Mouse (Mus musculus) kidney, embryonic 14.5 days (tissue): Measurements from ENCODE around the gene Dram1. TPM values are rescaled to one million over a fixed set of nuclear protein-coding genes. Genes with fewer than 3 reads are reported as not detected.

Experiments
- ATAC-seq: fragments of 200-750 bp; cut with Nextera tagmentation; 2 replicates; pipeline ENCODE4 v1.8.0; 2017; ENCODE audit warnings: moderate number of reproducible peaks, mild to moderate bottlenecking, moderate TSS enrichment, moderate library complexity; ENCODE audit not compliant: low FRiP score, low TSS enrichment
- H3K27ac ChIP-seq: fragments of 300-500 bp; sonication (generic); 2 replicates; pipeline ENCODE4 v1.5.1; 2014; ENCODE audit warnings: low read depth, mild to moderate bottlenecking, low read length, moderate library complexity, mixed read lengths
- H3K27me3 ChIP-seq: fragments of 300-500 bp; sonication (generic); 2 replicates; pipeline ENCODE4 v1.6.1; 2014; ENCODE audit warnings: mild to moderate bottlenecking, low read length; ENCODE audit not compliant: control insufficient read depth, insufficient read depth
- H3K36me3 ChIP-seq: fragments of 300-500 bp; sonication (generic); 2 replicates; pipeline ENCODE4 v1.6.1; 2014; ENCODE audit warnings: low read length, mixed read lengths; ENCODE audit not compliant: control insufficient read depth, insufficient read depth
- H3K4me1 ChIP-seq: fragments of 300-500 bp; sonication (generic); 2 replicates; pipeline ENCODE4 v1.6.1; 2014; ENCODE audit warnings: low read length, mixed read lengths; ENCODE audit not compliant: control insufficient read depth, insufficient read depth
- H3K4me2 ChIP-seq: fragments of 300-500 bp; sonication (generic); replicated peaks from 2 replicates; pipeline ENCODE4 v1.6.1; 2014; ENCODE audit warnings: low read depth, mild to moderate bottlenecking, low read length
- H3K4me3 ChIP-seq: fragments of 300-500 bp; sonication (generic); 2 replicates; pipeline ENCODE4 v1.5.1; 2014; ENCODE audit warnings: mild to moderate bottlenecking, low read length
- H3K9ac ChIP-seq: fragments of 300-500 bp; sonication (generic); 2 replicates; pipeline ENCODE4 v1.6.1; 2014; ENCODE audit warnings: low read depth, mild to moderate bottlenecking, low read length, moderate library complexity
- H3K9me3 ChIP-seq: fragments of 300-500 bp; sonication (generic); 2 replicates; pipeline ENCODE4 v1.6.1; 2016; ENCODE audit warnings: low read length; ENCODE audit not compliant: control insufficient read depth
- WGBS: fragments of 180-500 bp; shearing (Covaris S2); extraction: QIAGEN DNeasy Blood & Tissue Kit; methylation state at CpG from one replicate; pipeline ENCODE4 v1.1.7; 2014; 5-methylcytosine and 5-hydroxymethylcytosine counted together
- polyA plus RNA-seq: library from polyadenylated mRNA; unstranded; fragments of >200 nt; fragmentation: Nextera tagmentation; extraction: Ambion mirVana; gene quantifications from 2 replicates; pipeline ENCODE4 v1.2.1, GENCODE M21; 2014

Gene Dram1
- polyA plus RNA-seq, 1 experiment from 2014 or later = 0.99 TPM

GRCm38 (mm10) chr10:88364221-88364620 lies 14.7 kb downstream of the Dram1 start:
- Histone ChIP-seq H3K27ac (no peak overlapping the region), H3K9ac (no peak overlapping the region), H3K4me3 (no peak overlapping the region), H3K4me1 (no peaks in the 10 kb centered on the region), H3K4me2 (no peak overlapping the region), H3K27me3 (no peaks in the 10 kb centered on the region), H3K36me3 (no peaks in the 10 kb centered on the region), H3K9me3 (no peaks in the 10 kb centered on the region)
- 85% methylated on average over 3 of the region's 3 CpGs for WGBS
- no peak for ATAC-seq

- H3K9me3 ChIP-seq = no peaks in the 10 kb centered on the region
- H3K27ac ChIP-seq = no peak overlapping the region
- H3K4me3 ChIP-seq = no peak overlapping the region
- no peaks in the 10 kb centered on the region for H3K36me3 ChIP-seq
- ATAC-seq = no peak
- H3K4me2 ChIP-seq = no peak overlapping the region
- H3K4me1 ChIP-seq = no peaks in the 10 kb centered on the region
- 80% methylated on average over 1 of the region's 1 CpGs for WGBS
- H3K27me3 ChIP-seq = no peaks in the 10 kb centered on the region
- H3K9ac ChIP-seq = no peak overlapping the region
Observed at GRCm38 (mm10) chr10:88362218-88362617, 16.7 kb downstream of the Dram1 start.

- H3K9me3 ChIP-seq = no peaks in the 10 kb centered on the region
- H3K27me3 ChIP-seq = no peaks in the 10 kb centered on the region; the same call in 1 of the 2 replicates
- no peaks in the 10 kb centered on the region for H3K36me3 ChIP-seq
- no peak overlapping the region for H3K27ac ChIP-seq
- H3K4me3 ChIP-seq = peak overlapping the region; percentile 51
- ATAC-seq = peak; percentile 82
- 3% methylated on average over 39 of the region's 47 CpGs for WGBS
- H3K4me2 ChIP-seq = peak overlapping the region; percentile 85
- H3K4me1 ChIP-seq = no peaks in the 10 kb centered on the region
- peak overlapping the region; percentile 47 for H3K9ac ChIP-seq
Observed at GRCm38 (mm10) chr10:88356983-88357559, 21.8 kb downstream of the Dram1 start.

GRCm38 (mm10) chr10:88356114-88356982 lies 22.5 kb downstream of the Dram1 start:
- no peak; the same call in none of the 2 replicates for ATAC-seq
- H3K27ac ChIP-seq = no peak overlapping the region

GRCm38 (mm10) chr10:88354599-88354998 lies 24.3 kb downstream of the Dram1 start:
- H3K4me3 ChIP-seq = no peak overlapping the region
- no peaks in the 10 kb centered on the region; the same call in 1 of the 2 replicates for H3K27me3 ChIP-seq
- H3K9me3 ChIP-seq = no peaks in the 10 kb centered on the region
- WGBS = 66% methylated on average over 5 of the region's 5 CpGs
- H3K4me2 ChIP-seq = no peak overlapping the region
- no peak for ATAC-seq
- H3K36me3 ChIP-seq = no peaks in the 10 kb centered on the region
- no peak overlapping the region for H3K27ac ChIP-seq
- no peaks in the 10 kb centered on the region for H3K4me1 ChIP-seq
- H3K9ac ChIP-seq = no peak overlapping the region

More at GRCm38 (mm10) chr10:88356114-88356982, 22.5 kb downstream of the Dram1 start:
- 9% methylated on average over 21 of the region's 21 CpGs for WGBS
- H3K9me3 ChIP-seq = no peaks in the 10 kb centered on the region
- peak overlapping the region; percentile 47 for H3K9ac ChIP-seq
- H3K4me1 ChIP-seq = no peaks in the 10 kb centered on the region
- H3K4me3 ChIP-seq = peak overlapping the region; percentile 51
- peak overlapping the region; percentile 85 for H3K4me2 ChIP-seq
- no peaks in the 10 kb centered on the region; the same call in 1 of the 2 replicates for H3K27me3 ChIP-seq
- no peaks in the 10 kb centered on the region for H3K36me3 ChIP-seq

- Histone ChIP-seq H3K4me1 (no peaks in the 10 kb centered on the region), H3K27ac (no peak overlapping the region), H3K9me3 (no peaks in the 10 kb centered on the region), H3K27me3 (no peaks in the 10 kb centered on the region; the same call in 1 of the 2 replicates), H3K4me3 (no peak overlapping the region), H3K36me3 (no peaks in the 10 kb centered on the region), H3K4me2 (no peak overlapping the region), H3K9ac (no peak overlapping the region)
- 71% methylated on average over 2 of the region's 2 CpGs for WGBS
- ATAC-seq = no peak
Observed at GRCm38 (mm10) chr10:88352549-88352948, 26.3 kb downstream of the Dram1 start.

GRCm38 (mm10) chr10:88351411-88352103 lies 27.3 kb downstream of the Dram1 start:
- ATAC-seq = no peak
- Histone ChIP-seq H3K9ac (no peak overlapping the region), H3K9me3 (no peaks in the 10 kb centered on the region), H3K4me3 (no peak overlapping the region), H3K27me3 (no peaks in the 10 kb centered on the region; the same call in 1 of the 2 replicates), H3K4me2 (no peak overlapping the region), H3K36me3 (no peaks in the 10 kb centered on the region), H3K27ac (no peak overlapping the region), H3K4me1 (no peaks in the 10 kb centered on the region)
- 69% methylated on average over 5 of the region's 5 CpGs for WGBS

- H3K9me3 ChIP-seq = no peaks in the 10 kb centered on the region
- no peak overlapping the region for H3K9ac ChIP-seq
- H3K4me1 ChIP-seq = no peaks in the 10 kb centered on the region
- H3K4me3 ChIP-seq = no peak overlapping the region
- ATAC-seq = no peak
- WGBS = 81% methylated on average over 2 of the region's 2 CpGs
- H3K27ac ChIP-seq = no peak overlapping the region
- no peaks in the 10 kb centered on the region for H3K36me3 ChIP-seq
- no peak overlapping the region for H3K4me2 ChIP-seq
- H3K27me3 ChIP-seq = no peaks in the 10 kb centered on the region
Observed at GRCm38 (mm10) chr10:88350687-88351086, 28.2 kb downstream of the Dram1 start.
